Mouse (Mus musculus) MEL (cell line): ENCODE data around the gene Klhl26. TPM values are rescaled to one million over a fixed set of nuclear protein-coding genes. Genes with fewer than 3 reads are reported as not detected.

Source experiments
- DNase-seq: peaks from one replicate; pipeline ENCODE4 v3.0.0; 2011; ENCODE audit warnings: low read depth, low spot score
- H3K27ac ChIP-seq: 2 replicates; pipeline ENCODE4 v1.5.1; 2012; ENCODE audit warnings: low read depth, mild to moderate bottlenecking, control low read depth, low read length, moderate library complexity; ENCODE audit not compliant: control insufficient read depth
- H3K27me3 ChIP-seq, 2 experiments: fragments of 150-350 bp in 1 of 2; sonication (generic) in 1 of 2; 2 replicates each; pipeline ENCODE4 v1.6.1; 2012; ENCODE audit warnings: low read length in 2 of 2, mild to moderate bottlenecking in 2 of 2, improper control_type of control experiment in 1 of 2, moderate library complexity in 1 of 2; ENCODE audit not compliant: insufficient read depth in 2 of 2, control insufficient read depth in 1 of 2
- H3K36me3 ChIP-seq, 2 experiments: 2 replicates each; pipeline ENCODE4 v1.6.1; 2012 to 2014; ENCODE audit warnings: low read length in 2 of 2, improper control_type of control experiment in 1 of 2, inconsistent platforms in 1 of 2, mild to moderate bottlenecking in 1 of 2; ENCODE audit not compliant: insufficient read depth in 2 of 2, control insufficient read depth in 1 of 2
- H3K4me1 ChIP-seq, 2 experiments: fragments of 150-350 bp in 1 of 2; sonication (generic) in 1 of 2; 2 replicates each; pipeline ENCODE4 v1.6.1; 2012; ENCODE audit warnings: low read length in 2 of 2, improper control_type of control experiment in 1 of 2, mild to moderate bottlenecking in 1 of 2; ENCODE audit not compliant: insufficient read depth in 2 of 2, control insufficient read depth in 1 of 2
- H3K4me3 ChIP-seq, 2 experiments: fragments of 150-350 bp in 1 of 2; sonication (generic) in 1 of 2; 2 replicates each; pipeline ENCODE4 v1.5.1; 2012; ENCODE audit warnings: low read depth in 2 of 2, low read length in 2 of 2, mild to moderate bottlenecking in 2 of 2, moderate library complexity in 2 of 2, control low read depth in 1 of 2, improper control_type of control experiment in 1 of 2; ENCODE audit not compliant: control insufficient read depth in 1 of 2, insufficient read depth in 1 of 2
- H3K79me2 ChIP-seq: 2 replicates; pipeline ENCODE4 v1.6.1; 2012; ENCODE audit warnings: mild to moderate bottlenecking, low read length, moderate library complexity; ENCODE audit not compliant: control insufficient read depth, poor library complexity, insufficient read depth
- H3K9ac ChIP-seq: 2 replicates; pipeline ENCODE4 v1.6.1; 2012; ENCODE audit warnings: low read depth, mild to moderate bottlenecking, control low read depth, low read length, moderate library complexity; ENCODE audit not compliant: control insufficient read depth, poor library complexity, severe bottlenecking
- H3K9me3 ChIP-seq: fragments of 150-350 bp; sonication (generic); replicated peaks from 2 replicates; pipeline ENCODE4 v1.6.1; 2012; ENCODE audit warnings: mild to moderate bottlenecking, low read length, improper control_type of control experiment, moderate library complexity; ENCODE audit not compliant: insufficient read depth
- E2F4 ChIP-seq: IDR thresholded peaks from 2 replicates; pipeline ENCODE4 v1.6.1; 2011; ENCODE audit warnings: low read depth, low read length, improper control_type of control experiment, borderline replicate concordance
- EP300 ChIP-seq, 2 experiments: IDR thresholded peaks; 2 replicates each; pipeline ENCODE4 v1.6.1; 2011; ENCODE audit warnings: improper control_type of control experiment in 2 of 2, low read length in 2 of 2, low read depth in 1 of 2, mild to moderate bottlenecking in 1 of 2
- ETS1 ChIP-seq: IDR thresholded peaks from 2 replicates; pipeline ENCODE4 v1.6.1; 2012; ENCODE audit warnings: low read depth, mild to moderate bottlenecking, inconsistent platforms, low read length, improper control_type of control experiment, moderate library complexity
- GABPA ChIP-seq: IDR thresholded peaks from 2 replicates; pipeline ENCODE4 v1.6.1; 2012; ENCODE audit warnings: low read depth, mild to moderate bottlenecking, inconsistent platforms, low read length, improper control_type of control experiment, moderate library complexity
- JUND ChIP-seq: IDR thresholded peaks from 2 replicates; pipeline ENCODE4 v1.6.1; 2011; ENCODE audit warnings: low read depth, mild to moderate bottlenecking, improper control_type of control experiment, low read length
- KAT2A ChIP-seq: conservative IDR thresholded peaks from 2 replicates; pipeline ENCODE4 v1.6.1; 2012; ENCODE audit warnings: low read depth, low read length, improper control_type of control experiment, inconsistent platforms
- MAX ChIP-seq: IDR thresholded peaks from 2 replicates; pipeline ENCODE4 v1.6.1; 2011; ENCODE audit warnings: low read length, improper control_type of control experiment
- MAZ ChIP-seq: IDR thresholded peaks from 2 replicates; pipeline ENCODE4 v1.6.1; 2012; ENCODE audit warnings: low read depth, mild to moderate bottlenecking, inconsistent platforms, low read length, improper control_type of control experiment
- MEF2A ChIP-seq: IDR thresholded peaks from 2 replicates; pipeline ENCODE4 v1.6.1; 2014; ENCODE audit warnings: low read depth, mild to moderate bottlenecking, inconsistent platforms, low read length, improper control_type of control experiment; ENCODE audit not compliant: poor library complexity, insufficient replicate concordance, severe bottlenecking; ENCODE audit errors: extremely low read depth
- MXI1 ChIP-seq: IDR thresholded peaks from 2 replicates; pipeline ENCODE4 v1.6.1; 2011; ENCODE audit warnings: mild to moderate bottlenecking, low read depth, low read length, improper control_type of control experiment
- MYB ChIP-seq: IDR thresholded peaks from 2 replicates; pipeline ENCODE4 v1.6.1; 2011; ENCODE audit warnings: mild to moderate bottlenecking, low read depth, low read length, improper control_type of control experiment
- NELFE ChIP-seq: IDR thresholded peaks from 2 replicates; pipeline ENCODE4 v1.6.1; 2011; ENCODE audit warnings: low read depth, low read length, improper control_type of control experiment
- NRF1 ChIP-seq: IDR thresholded peaks from 2 replicates; pipeline ENCODE4 v1.6.1; 2014; ENCODE audit warnings: low read depth, mild to moderate bottlenecking, inconsistent platforms, low read length, improper control_type of control experiment, moderate library complexity; ENCODE audit not compliant: poor library complexity, insufficient read depth, severe bottlenecking
- POLR2A ChIP-seq, 2 experiments: IDR thresholded peaks; 2 replicates each; pipeline ENCODE4 v1.6.1; 2011 to 2012; ENCODE audit warnings: low read length in 2 of 2, mild to moderate bottlenecking in 2 of 2, control low read depth in 1 of 2, improper control_type of control experiment in 1 of 2, low read depth in 1 of 2, moderate library complexity in 1 of 2; ENCODE audit not compliant: control insufficient read depth in 1 of 2, insufficient read depth in 1 of 2, poor library complexity in 1 of 2
- POLR2AphosphoS2 ChIP-seq: IDR thresholded peaks from 2 replicates; pipeline ENCODE4 v1.6.1; 2011; ENCODE audit warnings: low read length, improper control_type of control experiment
- RAD21 ChIP-seq: IDR thresholded peaks from 2 replicates; pipeline ENCODE4 v1.6.1; 2011; ENCODE audit warnings: mild to moderate bottlenecking, low read depth, low read length, improper control_type of control experiment
- SIN3A ChIP-seq: IDR thresholded peaks from 2 replicates; pipeline ENCODE4 v1.6.1; 2012; ENCODE audit warnings: low read length, improper control_type of control experiment, inconsistent platforms
- SMC3 ChIP-seq: IDR thresholded peaks from 2 replicates; pipeline ENCODE4 v1.6.1; 2011; ENCODE audit warnings: low read depth, low read length, improper control_type of control experiment
- UBTF ChIP-seq: IDR thresholded peaks from 2 replicates; pipeline ENCODE4 v1.6.1; 2012; ENCODE audit warnings: low read depth, mild to moderate bottlenecking, inconsistent platforms, low read length, improper control_type of control experiment, moderate library complexity, borderline replicate concordance; ENCODE audit not compliant: insufficient read depth
- USF1 ChIP-seq: IDR thresholded peaks from 2 replicates; pipeline ENCODE4 v1.6.1; 2014; ENCODE audit warnings: low read depth, mild to moderate bottlenecking, inconsistent platforms, low read length, improper control_type of control experiment, moderate library complexity
- USF2 ChIP-seq, 2 experiments: IDR thresholded peaks; 2 replicates each; pipeline ENCODE4 v1.6.1; 2011 to 2012; ENCODE audit warnings: improper control_type of control experiment in 2 of 2, low read length in 2 of 2, borderline replicate concordance in 1 of 2, inconsistent platforms in 1 of 2, low read depth in 1 of 2, mild to moderate bottlenecking in 1 of 2; ENCODE audit not compliant: insufficient read depth in 1 of 2
- ZKSCAN1 ChIP-seq: IDR thresholded peaks from 2 replicates; pipeline ENCODE4 v1.6.1; 2012; ENCODE audit warnings: low read depth, mild to moderate bottlenecking, inconsistent platforms, low read length, improper control_type of control experiment, moderate library complexity
- ZMIZ1 ChIP-seq: IDR thresholded peaks from 2 replicates; pipeline ENCODE4 v1.6.1; 2012; ENCODE audit warnings: low read depth, mild to moderate bottlenecking, inconsistent platforms, low read length, improper control_type of control experiment, moderate library complexity
- polyA plus RNA-seq, 2 experiments: library from polyadenylated mRNA; stranded (reverse) in 1 of 2; unstranded in 1 of 2; fragments of >175 nt in 1 of 2; fragments of >200 nt in 1 of 2; gene quantifications; 2 replicates each; pipeline versions ENCODE4 v1.2.1 to v1.2.4; 2012; ENCODE audit warnings: low replicate concordance in 2 of 2, low read depth in 1 of 2; ENCODE audit not compliant: insufficient read length in 2 of 2, insufficient read depth in 1 of 2, missing spikeins in 1 of 2
- total RNA-seq: library from RNA; depleted of rRNA; stranded (reverse); fragments of 300-350 nt; gene quantifications from 2 replicates; pipeline ENCODE4 v1.2.3, GENCODE M21; 2012

The Klhl26 gene
- total and polyA plus RNA-seq, 3 experiments: 8.0 to 11.4 TPM; not detected in 1

- no peak overlapping the region for H3K27ac ChIP-seq
- H3K27me3 ChIP-seq: no peaks in the 10 kb centered on the region
- TF ChIP-seq SIN3A (no peak), JUND (no peak), NRF1 (no peak), MAX (no peak), UBTF (no peak), POLR2AphosphoS2 (no peak), E2F4 (no peak), MXI1 (no peak), USF2 (IDR thresholded peaks at IDR 0.05; ENCODE audit: borderline replicate concordance in 1 of 2, insufficient read depth in 1 of 2, low read depth in 1 of 2, low read length in 2 of 2) (no peak), MEF2A (no peak), SMC3 (no peak), NELFE (no peak)
- H3K4me3 ChIP-seq: no peak overlapping the region
- H3K9me3 ChIP-seq: no peaks in the 10 kb centered on the region
- no peak overlapping the region for H3K9ac ChIP-seq
- peaks cover 0 to 2% of the 10 kb centered on the region in 2 experiments; a peak in 3 of 4 replicates for H3K36me3 ChIP-seq
- DNase-seq: no peak
- H3K4me1 ChIP-seq: peaks cover 0 to 7% of the 10 kb centered on the region in 2 experiments; a peak in 2 of 4 replicates
- 0 out of 2 replicates have a peak, but pooled peaks cover 2% of the 10 kb centered on the region for H3K79me2 ChIP-seq
Measured at GRCm38 (mm10) chr8:70467229-70467725, 9.5 kb downstream of the Klhl26 start.

GRCm38 (mm10) chr8:70466771-70467170 is 10.0 kb downstream of the Klhl26 start:
- no peak for DNase-seq
- no peak for TF ChIP-seq USF1
- no peak for TF ChIP-seq EP300 (IDR thresholded peaks at IDR 0.05; ENCODE audit: low read depth in 1 of 2, low read length in 2 of 2)
- no peak for TF ChIP-seq MAZ
- TF ChIP-seq KAT2A: no peak
- no peak for TF ChIP-seq E2F4
- TF ChIP-seq SIN3A: no peak
- no peak for TF ChIP-seq MXI1
- no peak for TF ChIP-seq POLR2AphosphoS2
- TF ChIP-seq ZKSCAN1: no peak
- TF ChIP-seq MYB: no peak
- no peak for TF ChIP-seq JUND
- TF ChIP-seq ETS1: no peak
- TF ChIP-seq GABPA: no peak
- no peak for TF ChIP-seq MEF2A
- no peak for TF ChIP-seq RAD21
- no peak for TF ChIP-seq ZMIZ1
- no peak for TF ChIP-seq POLR2A (IDR thresholded peaks at IDR 0.05; ENCODE audit: control insufficient read depth in 1 of 2, insufficient read depth in 1 of 2, low read depth in 1 of 2, low read length in 2 of 2, poor library complexity in 1 of 2)
- no peak overlapping the region for H3K9ac ChIP-seq
- H3K27me3 ChIP-seq: no peaks in the 10 kb centered on the region
- peaks cover 0 to 7% of the 10 kb centered on the region in 2 experiments; a peak in 2 of 4 replicates for H3K4me1 ChIP-seq
- H3K9me3 ChIP-seq: no peaks in the 10 kb centered on the region
- H3K4me3 ChIP-seq: no peak overlapping the region
- peaks cover 0 to 2% of the 10 kb centered on the region in 2 experiments; a peak in 3 of 4 replicates for H3K36me3 ChIP-seq
- H3K27ac ChIP-seq: no peak overlapping the region
- H3K79me2 ChIP-seq: 0 out of 2 replicates have a peak, but pooled peaks cover 2% of the 10 kb centered on the region
